Mouse (Mus musculus) kidney, embryonic 16.5 days (tissue): ENCODE results near the gene Cenpv. TPM values are rescaled to one million over a fixed set of nuclear protein-coding genes. Genes with fewer than 3 reads are reported as not detected.

ENCODE experiments used
- ATAC-seq: fragments of 200-750 bp; cut with Nextera tagmentation; 2 replicates; pipeline ENCODE4 v1.8.0; 2017; ENCODE audit warnings: moderate TSS enrichment; ENCODE audit not compliant: low FRiP score, low TSS enrichment
- H3K27ac ChIP-seq: fragments of 300-500 bp; sonication (generic); 2 replicates; pipeline ENCODE4 v1.5.1; 2014; ENCODE audit warnings: low read length
- H3K27me3 ChIP-seq: fragments of 300-500 bp; sonication (generic); 2 replicates; pipeline ENCODE4 v1.6.1; 2014; ENCODE audit warnings: low read length, control low read depth, mixed read lengths; ENCODE audit not compliant: insufficient read depth
- H3K36me3 ChIP-seq: fragments of 300-500 bp; sonication (generic); 2 replicates; pipeline ENCODE4 v1.6.1; 2014; ENCODE audit warnings: low read length, control low read depth, mixed read lengths; ENCODE audit not compliant: insufficient read depth
- H3K4me1 ChIP-seq: fragments of 300-500 bp; sonication (generic); 2 replicates; pipeline ENCODE4 v1.6.1; 2014; ENCODE audit warnings: low read length, control low read depth, mixed read lengths; ENCODE audit not compliant: insufficient read depth
- H3K4me2 ChIP-seq: fragments of 300-500 bp; sonication (generic); replicated peaks from 2 replicates; pipeline ENCODE4 v1.6.1; 2014; ENCODE audit warnings: low read depth, low read length
- H3K4me3 ChIP-seq: fragments of 300-500 bp; sonication (generic); 2 replicates; pipeline ENCODE4 v1.5.1; 2014; ENCODE audit warnings: mild to moderate bottlenecking, low read length
- H3K9ac ChIP-seq: fragments of 300-500 bp; sonication (generic); replicated peaks from 2 replicates; pipeline ENCODE4 v1.6.1; 2014; ENCODE audit warnings: low read length
- H3K9me3 ChIP-seq: fragments of 300-500 bp; sonication (generic); 2 replicates; pipeline ENCODE4 v1.6.1; 2016; ENCODE audit warnings: low read length, control low read depth
- WGBS: fragments of 180-500 bp; shearing (Covaris S2); extraction: QIAGEN DNeasy Blood & Tissue Kit; methylation state at CpG from one replicate; pipeline ENCODE4 v1.1.7; 2014; 5-methylcytosine and 5-hydroxymethylcytosine counted together
- polyA plus RNA-seq: library from polyadenylated mRNA; unstranded; fragments of >200 nt; fragmentation: Nextera tagmentation; extraction: Ambion mirVana; gene quantifications from 2 replicates; pipeline ENCODE4 v1.2.1, GENCODE M21; 2015

Gene Cenpv
- polyA plus RNA-seq, 1 experiment from 2014 or later = 17.7 TPM

DNA sequence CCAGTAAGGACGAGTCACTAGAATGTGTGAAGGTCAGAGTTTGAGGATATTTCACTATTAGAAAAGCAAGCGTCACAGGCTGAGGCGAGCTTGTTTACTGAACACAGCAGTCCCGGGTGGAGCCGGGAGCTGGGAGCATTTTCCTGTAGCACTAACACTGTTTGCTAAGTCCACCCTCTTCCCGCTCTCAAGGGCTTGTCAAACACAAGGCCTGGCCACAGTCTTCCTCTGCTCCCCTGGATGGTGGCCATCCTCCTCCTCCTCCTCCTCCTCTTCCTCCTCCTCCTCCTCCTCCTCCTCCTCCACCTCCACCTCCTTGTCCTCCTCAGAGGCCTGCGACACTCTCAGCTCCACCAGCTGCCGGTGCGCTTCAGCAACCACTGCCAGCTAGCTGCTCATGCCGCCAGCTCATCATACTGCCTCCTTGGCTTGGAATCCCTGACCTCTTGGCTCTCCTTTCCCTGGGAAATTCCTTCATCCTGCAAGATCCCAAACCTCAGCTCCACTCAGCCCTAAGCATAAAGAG, 43.7 kb downstream of the Cenpv start:
- Histone ChIP-seq H3K9ac (peak overlapping the region; percentile 51; the same call in 1 of the 2 replicates), H3K4me2 (0 out of 2 replicates have a peak overlapping the region, but pooled peaks have one; percentile 4), H3K4me1 (peaks cover 16% of the 10 kb centered on the region), H3K27ac (peak overlapping the region; percentile 90), H3K27me3 (no peaks in the 10 kb centered on the region), H3K9me3 (no peaks in the 10 kb centered on the region), H3K36me3 (no peaks in the 10 kb centered on the region), H3K4me3 (no peak overlapping the region)
- 19% methylated on average over 7 of the region's 10 CpGs for WGBS
- ATAC-seq = peak; percentile 64

DNA sequence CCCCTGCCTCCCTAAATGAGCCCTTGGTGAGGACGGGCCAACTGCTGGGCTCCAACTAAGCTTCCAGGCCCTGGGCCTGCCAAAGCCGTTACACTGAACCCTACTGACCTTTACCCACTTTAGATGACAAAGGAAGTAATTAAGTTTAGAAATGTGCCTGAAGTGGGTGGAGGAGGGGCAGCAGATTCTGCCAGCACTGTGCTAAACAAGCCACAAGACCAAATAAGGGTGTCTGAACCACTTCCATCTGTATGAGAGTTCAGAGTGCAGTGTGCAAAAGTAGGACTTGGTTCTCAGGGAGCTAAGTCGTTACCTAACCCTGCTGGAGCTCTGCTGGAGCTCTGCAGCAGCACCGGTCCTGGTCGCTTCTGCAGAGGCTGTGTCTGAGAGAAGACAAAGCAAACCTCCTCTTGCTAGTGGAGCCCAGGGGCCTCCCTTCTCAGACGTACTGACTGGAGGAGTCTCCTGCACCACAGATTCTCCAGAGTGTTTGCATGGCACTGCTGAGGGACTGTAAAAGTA, 44.2 kb downstream of the Cenpv start:
- H3K4me3 ChIP-seq = no peak overlapping the region
- WGBS = 6% methylated on average over 6 of the region's 6 CpGs
- 0 out of 2 replicates have a peak overlapping the region, but pooled peaks have one; percentile 4 for H3K4me2 ChIP-seq

DNA sequence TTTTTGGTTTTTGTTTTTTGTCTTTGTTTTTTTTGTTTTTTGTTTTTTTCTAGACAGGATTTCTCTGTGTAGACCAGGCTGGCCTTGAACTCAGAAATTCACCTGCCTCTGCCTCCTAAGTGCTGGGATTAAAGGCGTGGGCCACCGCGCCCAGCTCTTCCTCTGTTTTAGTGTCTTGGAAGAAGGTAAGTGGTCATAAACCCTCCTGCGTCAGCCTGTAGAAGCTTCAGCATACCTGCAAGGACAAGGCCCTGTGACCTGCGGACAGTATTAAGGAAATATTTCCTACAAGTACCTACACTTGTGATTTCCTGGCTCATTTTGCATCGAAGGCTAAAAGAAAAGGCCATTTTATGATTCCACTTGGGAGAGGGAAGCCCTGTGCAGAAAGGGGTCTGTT, 45.4 kb downstream of the Cenpv start:
- no peaks in the 10 kb centered on the region for H3K27me3 ChIP-seq

More for the DNA sequence above, 44.2 kb downstream of the Cenpv start:
- H3K9me3 ChIP-seq = no peaks in the 10 kb centered on the region
- peak; percentile 84 for ATAC-seq
- peak overlapping the region; percentile 90 for H3K27ac ChIP-seq
- peaks cover 16% of the 10 kb centered on the region for H3K4me1 ChIP-seq
- H3K27me3 ChIP-seq = no peaks in the 10 kb centered on the region
- peak overlapping the region; percentile 51 for H3K9ac ChIP-seq
- no peaks in the 10 kb centered on the region for H3K36me3 ChIP-seq

DNA sequence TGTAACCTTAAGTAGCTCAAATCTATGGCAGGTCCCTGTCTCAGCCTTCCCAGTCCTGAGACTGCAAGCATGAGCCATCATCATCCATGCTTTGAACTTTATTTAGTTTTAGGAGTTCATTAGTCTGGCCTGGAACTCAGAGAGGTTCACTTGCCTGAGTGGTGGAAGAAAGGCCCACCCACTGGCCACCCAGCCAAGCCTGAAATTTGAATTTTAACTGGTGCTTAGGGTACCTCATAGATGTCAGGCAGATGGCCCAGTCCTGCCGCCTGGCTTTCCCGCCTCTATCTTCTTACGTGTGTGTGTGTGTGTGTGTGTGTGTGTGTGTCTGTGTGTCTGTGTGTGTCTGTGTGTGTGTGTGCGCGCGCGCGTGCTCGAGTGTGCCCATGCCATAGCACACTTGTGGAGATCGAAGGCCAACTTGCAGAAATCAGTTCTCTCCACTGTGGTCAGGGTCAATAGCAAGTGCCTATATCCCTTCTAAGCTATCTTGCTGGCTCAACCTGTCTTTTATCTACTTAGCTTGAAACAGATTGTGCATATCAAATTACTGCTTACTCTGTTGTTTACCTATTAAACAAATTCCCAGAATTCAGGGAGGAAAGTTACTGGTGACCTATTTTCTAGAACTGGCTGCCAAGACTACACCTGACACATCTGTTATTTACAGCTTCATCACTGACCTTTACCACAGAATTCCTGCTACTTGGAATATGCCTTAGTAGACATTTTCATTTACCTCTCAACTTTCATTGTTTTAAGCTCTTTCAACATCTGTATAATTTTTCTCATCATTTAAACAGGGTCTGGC, 51.3 kb downstream of the Cenpv start:
- no peak for ATAC-seq
- no peaks in the 10 kb centered on the region for H3K36me3 ChIP-seq
- 93% methylated on average over 10 of the region's 10 CpGs for WGBS

More for the DNA sequence above, 45.4 kb downstream of the Cenpv start:
- Histone ChIP-seq H3K9me3 (no peaks in the 10 kb centered on the region), H3K36me3 (no peaks in the 10 kb centered on the region), H3K4me1 (peaks cover 16% of the 10 kb centered on the region), H3K4me3 (no peak overlapping the region), H3K27ac (no peak overlapping the region), H3K9ac (no peak overlapping the region), H3K4me2 (no peak overlapping the region)
- 96% methylated on average over 6 of the region's 6 CpGs for WGBS
- no peak for ATAC-seq

DNA sequence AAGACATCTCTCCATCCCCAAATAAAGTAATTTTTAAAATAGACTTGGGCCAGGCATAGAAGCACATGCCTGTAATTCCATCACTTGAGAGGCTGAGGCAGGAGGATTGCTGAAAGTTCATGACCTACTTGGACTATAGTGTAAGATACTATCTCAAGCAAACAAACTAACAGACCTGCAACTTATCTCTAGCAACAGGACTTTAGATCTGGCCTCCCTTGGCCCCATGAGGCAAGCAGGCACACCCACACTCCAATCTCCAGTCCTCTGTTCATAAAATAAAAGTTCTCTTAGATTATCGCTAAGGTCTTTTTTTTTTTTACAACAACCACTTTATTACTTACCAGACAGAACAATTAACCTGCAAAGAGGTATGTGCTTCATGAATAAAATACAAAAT, 52.1 kb downstream of the Cenpv start:
- H3K4me3 ChIP-seq = no peak overlapping the region
- H3K4me2 ChIP-seq = no peak overlapping the region
- no peaks in the 10 kb centered on the region for H3K36me3 ChIP-seq
- H3K27me3 ChIP-seq = no peaks in the 10 kb centered on the region
- H3K9ac ChIP-seq = no peak overlapping the region
- no peak for ATAC-seq
- 96% methylated on average over 1 of the region's 1 CpGs for WGBS
- no peak overlapping the region for H3K27ac ChIP-seq
- H3K9me3 ChIP-seq = no peaks in the 10 kb centered on the region
- no peaks in the 10 kb centered on the region for H3K4me1 ChIP-seq

More for the DNA sequence above, 51.3 kb downstream of the Cenpv start:
- Histone ChIP-seq H3K9ac (no peak overlapping the region), H3K27ac (no peak overlapping the region), H3K27me3 (no peaks in the 10 kb centered on the region), H3K4me1 (no peaks in the 10 kb centered on the region), H3K4me3 (no peak overlapping the region), H3K9me3 (no peaks in the 10 kb centered on the region), H3K4me2 (no peak overlapping the region)

DNA sequence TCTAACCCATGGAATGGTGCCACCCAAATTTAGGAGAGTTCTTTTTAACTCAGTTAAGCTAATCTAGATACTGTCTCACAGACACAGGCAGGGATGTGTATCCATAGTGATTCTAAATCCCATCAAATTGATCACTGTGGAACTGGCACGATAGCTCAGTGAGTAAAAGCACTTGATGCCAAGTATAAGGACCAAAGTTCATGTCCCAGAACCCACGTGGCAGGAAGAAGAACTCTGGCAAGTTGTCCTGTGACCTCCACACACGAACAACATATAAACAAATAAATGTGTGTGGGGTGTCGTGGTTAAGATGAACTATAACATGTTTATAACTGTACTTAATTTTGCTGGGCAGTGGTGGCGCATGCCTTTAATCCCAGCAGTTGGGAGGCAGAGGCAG, 59.5 kb downstream of the Cenpv start:
- H3K4me3 ChIP-seq = no peak overlapping the region

DNA sequence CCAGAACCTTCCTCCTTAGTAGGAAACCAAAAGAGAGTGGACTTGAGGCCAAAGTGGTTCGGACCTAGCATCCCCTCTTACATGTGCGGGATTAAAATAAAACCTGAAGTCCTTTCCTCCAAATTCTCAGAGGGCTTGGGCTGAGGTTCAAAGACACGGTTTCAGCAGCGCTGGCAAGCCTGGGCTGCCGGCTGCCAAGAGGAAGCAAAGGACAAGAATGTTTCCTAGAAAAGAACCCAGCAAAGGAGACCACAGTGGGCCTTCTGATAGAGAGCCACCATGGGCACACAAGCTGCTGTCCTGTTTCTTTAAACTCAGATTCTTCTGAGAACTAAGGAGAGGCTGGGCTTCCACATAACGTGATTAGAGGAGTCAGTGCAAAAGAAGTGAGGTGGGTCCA, 60.1 kb downstream of the Cenpv start:
- H3K4me2 ChIP-seq = no peak overlapping the region
- 74% methylated on average over 6 of the region's 6 CpGs for WGBS
- H3K4me3 ChIP-seq = no peak overlapping the region
- H3K9me3 ChIP-seq = no peaks in the 10 kb centered on the region
- H3K4me1 ChIP-seq = no peaks in the 10 kb centered on the region
- ATAC-seq = no peak
- no peak overlapping the region for H3K27ac ChIP-seq
- H3K9ac ChIP-seq = no peak overlapping the region
- H3K27me3 ChIP-seq = no peaks in the 10 kb centered on the region
- no peaks in the 10 kb centered on the region for H3K36me3 ChIP-seq

More for the DNA sequence above, 59.5 kb downstream of the Cenpv start:
- no peak overlapping the region for H3K27ac ChIP-seq
- H3K27me3 ChIP-seq = no peaks in the 10 kb centered on the region
- H3K9me3 ChIP-seq = no peaks in the 10 kb centered on the region
- no peak overlapping the region for H3K9ac ChIP-seq
- 83% methylated on average over 5 of the region's 5 CpGs for WGBS
- H3K4me1 ChIP-seq = no peaks in the 10 kb centered on the region
- no peak for ATAC-seq
- H3K36me3 ChIP-seq = no peaks in the 10 kb centered on the region
- no peak overlapping the region for H3K4me2 ChIP-seq

DNA sequence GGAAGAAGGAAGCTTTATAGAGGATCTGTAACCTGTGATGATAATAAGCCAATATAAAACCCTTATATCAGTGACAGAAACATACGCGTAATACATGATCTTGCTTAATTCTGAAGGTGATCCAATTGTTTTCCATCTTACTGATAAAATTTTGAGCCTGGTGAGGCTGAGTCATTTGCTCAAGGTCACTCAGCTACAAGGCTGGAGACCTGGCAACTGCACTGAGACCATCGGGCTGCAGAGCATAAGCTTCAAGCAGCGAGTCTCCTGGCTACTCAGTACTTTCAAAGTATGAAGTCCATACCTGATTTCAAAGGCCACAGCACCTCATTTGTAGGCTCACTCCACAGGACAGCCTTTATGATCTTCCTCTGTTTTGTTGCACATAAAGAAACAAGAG, 62.9 kb downstream of the Cenpv start:
- Histone ChIP-seq H3K4me3 (no peak overlapping the region), H3K4me1 (no peaks in the 10 kb centered on the region), H3K9me3 (no peaks in the 10 kb centered on the region), H3K27me3 (no peaks in the 10 kb centered on the region), H3K9ac (no peak overlapping the region), H3K4me2 (no peak overlapping the region), H3K27ac (no peak overlapping the region), H3K36me3 (no peaks in the 10 kb centered on the region)
- ATAC-seq = no peak
- WGBS = 93% methylated on average over 4 of the region's 4 CpGs
